Mouse (Mus musculus): Measurements from ENCODE around the gene Pik3r2. TPM values are rescaled to one million over a fixed set of nuclear protein-coding genes. Genes with fewer than 3 reads are reported as not detected.

Pik3r2 gene
- total and polyA plus RNA-seq, 3 experiments: 23.7 to 37.8 TPM; not detected in 1

DNA sequence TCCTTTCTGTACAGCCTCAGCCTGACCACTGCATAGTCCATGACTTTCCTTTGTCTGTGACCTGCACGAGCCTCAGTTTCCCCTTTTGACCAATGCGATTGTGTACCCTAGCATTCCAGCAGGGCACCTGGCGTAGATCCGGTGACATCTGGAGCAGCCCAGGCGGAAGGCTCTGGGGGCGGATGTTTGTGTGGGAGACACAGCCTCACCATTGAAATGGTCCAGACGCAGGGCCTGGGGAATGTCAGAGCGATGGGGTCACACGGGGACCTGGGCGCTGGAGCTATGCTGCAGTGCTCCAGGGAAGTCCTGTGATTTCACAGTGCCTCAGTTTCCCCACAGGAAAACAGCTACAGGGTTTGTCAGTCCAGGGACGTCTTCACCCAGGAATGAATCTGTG lies 34.3 kb downstream of the Pik3r2 start:
- Histone ChIP-seq H3K9ac (ENCODE audit: control insufficient read depth, low read depth, low read length, poor library complexity, severe bottlenecking) (no peak overlapping the region), H3K27ac (ENCODE audit: control insufficient read depth, low read depth, low read length) (no peak overlapping the region), H3K27me3 (ENCODE audit: control insufficient read depth in 1 of 2, insufficient read depth in 2 of 2, low read length in 2 of 2) (peaks cover 0 to 1% of the 10 kb centered on the region in 2 experiments; a peak in 2 of 4 replicates), H3K79me2 (ENCODE audit: control insufficient read depth, insufficient read depth, low read length, poor library complexity) (no peaks in the 10 kb centered on the region), H3K36me3 (ENCODE audit: control insufficient read depth in 1 of 2, insufficient read depth in 2 of 2, low read length in 2 of 2) (no peaks in the 10 kb centered on the region), H3K4me3 (ENCODE audit: control insufficient read depth in 1 of 2, insufficient read depth in 1 of 2, low read depth in 2 of 2, low read length in 2 of 2) (no peak overlapping the region), H3K9me3 (replicated peaks; ENCODE audit: insufficient read depth, low read length) (no peaks in the 10 kb centered on the region), H3K4me1 (ENCODE audit: control insufficient read depth in 1 of 2, insufficient read depth in 2 of 2, low read length in 2 of 2) (no peaks in the 10 kb centered on the region)
- no peak for TF ChIP-seq SMC3 (IDR thresholded peaks at IDR 0.05; ENCODE audit: low read depth, low read length)
- TF ChIP-seq JUND (IDR thresholded peaks at IDR 0.05; ENCODE audit: low read depth, low read length): no peak
- TF ChIP-seq ETS1 (IDR thresholded peaks at IDR 0.05; ENCODE audit: low read depth, low read length): no peak
- no peak for TF ChIP-seq TCF12 (IDR thresholded peaks at IDR 0.05; ENCODE audit: low read depth, low read length)
- TF ChIP-seq NRF1 (IDR thresholded peaks at IDR 0.05; ENCODE audit: insufficient read depth, low read depth, low read length, poor library complexity, severe bottlenecking): no peak
- no peak for TF ChIP-seq MAFK (IDR thresholded peaks at IDR 0.05; ENCODE audit: borderline replicate concordance, low read depth, low read length)
- no peak for TF ChIP-seq MEF2A (IDR thresholded peaks at IDR 0.05; ENCODE audit: extremely low read depth, insufficient replicate concordance, low read depth, low read length, poor library complexity, severe bottlenecking)
- no peak for TF ChIP-seq CHD1 (IDR thresholded peaks at IDR 0.05; ENCODE audit: low read depth, low read length)
- DNase-seq (ENCODE audit: low read depth, low spot score): no peak

DNA sequence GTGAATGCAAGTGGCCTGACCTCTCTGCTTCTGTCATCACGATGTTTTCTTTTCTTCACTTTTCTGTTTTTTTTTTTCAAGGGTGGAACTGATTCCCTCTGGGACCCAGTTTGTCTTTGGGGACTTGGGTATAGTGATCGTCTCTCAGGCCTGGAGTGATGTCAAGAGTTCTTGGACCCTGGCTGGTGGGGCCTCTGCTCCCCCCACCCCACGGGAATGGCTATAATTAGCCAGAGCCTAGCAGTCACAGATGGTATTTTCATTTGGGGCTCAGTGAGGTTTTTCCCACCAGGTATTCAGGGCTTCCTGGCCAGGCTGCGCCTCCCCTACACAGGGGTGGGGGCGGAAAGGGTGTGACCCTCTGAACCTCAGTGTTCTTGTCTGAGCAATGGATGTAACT lies 34.9 kb downstream of the Pik3r2 start:
- TF ChIP-seq ETS1 (IDR thresholded peaks at IDR 0.05; ENCODE audit: low read depth, low read length) (no peak), GATA1 (IDR thresholded peaks at IDR 0.05; ENCODE audit: low read depth, low read length) (no peak), CHD2 (IDR thresholded peaks at IDR 0.05; ENCODE audit: low read length) (no peak), NELFE (IDR thresholded peaks at IDR 0.05; ENCODE audit: low read depth, low read length) (no peak), USF1 (IDR thresholded peaks at IDR 0.05; ENCODE audit: low read depth, low read length) (no peak), CTCF (IDR thresholded peaks at IDR 0.05 in 2 of 3, conservative IDR thresholded peaks at IDR 0.05 in 1 of 3; ENCODE audit: control insufficient read depth in 1 of 3, insufficient read depth in 1 of 3, low read depth in 2 of 3, low read length in 3 of 3, poor library complexity in 1 of 3, severe bottlenecking in 1 of 3) (no peak)
- Histone ChIP-seq H3K4me3 (ENCODE audit: control insufficient read depth in 1 of 2, insufficient read depth in 1 of 2, low read depth in 2 of 2, low read length in 2 of 2) (no peak overlapping the region), H3K36me3 (ENCODE audit: control insufficient read depth in 1 of 2, insufficient read depth in 2 of 2, low read length in 2 of 2) (no peaks in the 10 kb centered on the region), H3K4me1 (ENCODE audit: control insufficient read depth in 1 of 2, insufficient read depth in 2 of 2, low read length in 2 of 2) (no peaks in the 10 kb centered on the region), H3K27me3 (ENCODE audit: control insufficient read depth in 1 of 2, insufficient read depth in 2 of 2, low read length in 2 of 2) (peaks cover 0 to 1% of the 10 kb centered on the region in 2 experiments; a peak in 2 of 4 replicates), H3K27ac (ENCODE audit: control insufficient read depth, low read depth, low read length) (no peak overlapping the region), H3K79me2 (ENCODE audit: control insufficient read depth, insufficient read depth, low read length, poor library complexity) (no peaks in the 10 kb centered on the region), H3K9me3 (replicated peaks; ENCODE audit: insufficient read depth, low read length) (no peaks in the 10 kb centered on the region), H3K9ac (ENCODE audit: control insufficient read depth, low read depth, low read length, poor library complexity, severe bottlenecking) (no peak overlapping the region)
- no peak for DNase-seq (ENCODE audit: low read depth, low spot score)

DNA sequence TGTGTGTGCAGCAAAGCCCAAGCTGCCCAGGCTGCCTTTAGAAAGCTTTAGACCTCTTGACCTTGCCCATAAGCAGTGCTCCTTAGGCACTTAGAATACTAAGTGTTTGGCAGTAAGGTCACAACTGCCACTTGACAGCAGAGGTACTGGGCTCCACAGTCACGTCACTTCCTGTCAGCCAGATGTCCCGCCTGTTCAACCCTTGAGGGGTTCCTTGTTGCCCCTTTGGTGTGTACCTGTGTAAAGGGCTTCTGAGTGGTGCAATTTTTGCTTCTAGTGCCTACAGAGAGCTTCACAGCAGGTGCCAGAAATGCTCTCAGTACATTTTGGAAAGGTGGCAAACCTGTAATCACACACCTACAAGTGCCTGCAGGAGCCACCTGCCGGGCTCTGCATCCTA lies 38.3 kb downstream of the Pik3r2 start:
- no peak overlapping the region for H3K4me3 ChIP-seq (ENCODE audit: control insufficient read depth in 1 of 2, insufficient read depth in 1 of 2, low read depth in 2 of 2, low read length in 2 of 2)
- H3K9ac ChIP-seq (ENCODE audit: control insufficient read depth, low read depth, low read length, poor library complexity, severe bottlenecking): no peak overlapping the region
- no peaks in the 10 kb centered on the region for H3K4me1 ChIP-seq (ENCODE audit: control insufficient read depth in 1 of 2, insufficient read depth in 2 of 2, low read length in 2 of 2)
- H3K27me3 ChIP-seq (ENCODE audit: control insufficient read depth in 1 of 2, insufficient read depth in 2 of 2, low read length in 2 of 2): peaks cover 0 to 3% of the 10 kb centered on the region in 2 experiments; a peak in 3 of 4 replicates
- no peak for DNase-seq (ENCODE audit: low read depth, low spot score)
- TF ChIP-seq ZMIZ1 (IDR thresholded peaks at IDR 0.05; ENCODE audit: low read depth, low read length) (no peak), BHLHE40 (IDR thresholded peaks at IDR 0.05; ENCODE audit: borderline replicate concordance, low read depth, low read length) (no peak), ZKSCAN1 (IDR thresholded peaks at IDR 0.05; ENCODE audit: low read depth, low read length) (no peak)
- H3K36me3 ChIP-seq (ENCODE audit: control insufficient read depth in 1 of 2, insufficient read depth in 2 of 2, low read length in 2 of 2): no peaks in the 10 kb centered on the region
- H3K9me3 ChIP-seq (replicated peaks; ENCODE audit: insufficient read depth, low read length): no peaks in the 10 kb centered on the region
- no peak overlapping the region for H3K27ac ChIP-seq (ENCODE audit: control insufficient read depth, low read depth, low read length)
- no peaks in the 10 kb centered on the region for H3K79me2 ChIP-seq (ENCODE audit: control insufficient read depth, insufficient read depth, low read length, poor library complexity)
